Mouse (Mus musculus) olfactory bulb, adult 2 months (tissue): ENCODE measurements at regions not wholly inside any gene's neighbourhood (a gene's known extent, or its start where the extent isn't known, plus 50 kb on each side); places are given as distances from the start of the nearest gene placed in this dataset.

Source experiments
- CTCF ChIP-seq: fragments of 200-500 bp; IDR thresholded peaks from 2 replicates; pipeline ENCODE4 v1.5.1; 2012; ENCODE audit warnings: low read depth, mild to moderate bottlenecking, low read length, moderate library complexity; ENCODE audit not compliant: insufficient read depth
- POLR2A ChIP-seq: fragments of 200-500 bp; IDR thresholded peaks from 2 replicates; pipeline ENCODE4 v1.6.1; 2012; ENCODE audit warnings: mild to moderate bottlenecking, low read depth, low read length, moderate library complexity; ENCODE audit not compliant: insufficient read depth

GRCm38 (mm10) chr3:15128370-15128769 lies 203.7 kb downstream of the Gm9733 start:
- TF ChIP-seq CTCF = no peak
- TF ChIP-seq POLR2A = no peak
